Mouse (Mus musculus): ENCODE measurements around the gene Cstb.
"Not testable (repeated sequence)": the region's sequence is repeated elsewhere in the genome, so short reads cannot be mapped to it uniquely, and the experiment has no call there.

Cstb gene

DNA sequence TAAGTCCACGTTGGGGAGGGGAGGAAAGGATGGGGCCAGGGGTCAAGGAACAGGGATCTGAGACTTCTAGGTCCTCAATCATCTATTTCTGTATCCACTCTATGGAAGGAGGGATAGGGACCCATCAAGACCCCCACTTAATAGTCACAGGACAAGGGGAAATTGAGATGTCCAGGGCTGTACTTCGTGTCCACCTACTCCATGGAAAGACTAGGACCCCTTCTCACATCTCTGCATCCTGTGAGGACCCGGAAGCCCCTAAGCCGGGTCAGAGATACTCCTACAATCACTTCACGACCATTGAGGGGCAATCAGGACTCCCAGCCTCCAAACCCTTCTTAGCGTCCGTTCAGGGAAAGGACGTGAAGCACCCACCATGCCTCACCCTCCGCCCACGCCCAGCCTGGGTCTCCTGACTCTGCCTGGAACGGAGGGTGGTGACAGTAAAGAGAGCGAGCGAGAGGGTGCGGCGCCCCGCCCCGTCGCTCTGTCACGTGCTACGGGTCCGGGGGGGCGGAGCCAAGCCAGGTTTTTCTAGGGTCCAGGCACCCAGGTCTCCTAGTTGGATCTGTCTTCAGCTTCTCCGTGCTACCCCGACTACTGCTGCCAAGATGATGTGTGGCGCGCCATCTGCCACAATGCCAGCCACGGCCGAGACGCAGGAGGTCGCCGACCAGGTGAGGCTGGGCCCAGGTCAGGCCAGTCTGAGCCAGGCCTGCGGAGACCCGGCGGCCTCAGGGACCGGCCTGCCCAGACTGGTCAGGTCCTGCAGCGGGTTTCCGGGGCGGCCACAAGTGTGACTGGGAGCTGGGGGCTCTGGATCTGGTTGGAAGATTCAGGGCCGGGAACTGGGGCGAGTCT, at the start of gene Cstb:
TSS of gene Cstb (plus strand) at position 489 of the 861 bp plus-strand sequence.
- peak; percentile 87 for DNase-seq

DNA sequence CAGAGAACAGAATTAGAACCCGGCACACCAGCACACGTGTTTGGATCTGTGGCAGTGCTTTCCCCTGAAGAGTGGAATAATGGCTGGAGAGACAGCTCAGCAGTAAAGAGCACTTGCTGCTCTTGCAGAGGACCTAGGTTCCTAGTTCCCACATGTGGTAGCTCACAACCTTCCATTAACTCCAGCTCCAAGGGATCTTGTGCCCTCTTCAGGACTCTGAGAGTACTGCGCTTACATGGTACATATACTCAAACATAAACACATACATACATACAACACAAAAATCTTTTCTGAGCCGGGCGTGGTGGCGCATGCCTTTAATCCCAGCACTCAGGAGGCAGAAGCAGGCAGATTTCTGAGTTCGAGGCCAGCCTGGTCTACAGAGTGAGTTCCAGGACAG, 47.0 kb upstream of the Cstb start:
- DNase-seq: no peak

GRCm38 (mm10) chr10:78383567-78383966, 41.9 kb upstream of the Cstb start:
- DNase-seq: no peak

- DNase-seq: no peak
These were observed 39.9 kb upstream of the Cstb start for GRCm38 (mm10) chr10:78385520-78385919.

DNA sequence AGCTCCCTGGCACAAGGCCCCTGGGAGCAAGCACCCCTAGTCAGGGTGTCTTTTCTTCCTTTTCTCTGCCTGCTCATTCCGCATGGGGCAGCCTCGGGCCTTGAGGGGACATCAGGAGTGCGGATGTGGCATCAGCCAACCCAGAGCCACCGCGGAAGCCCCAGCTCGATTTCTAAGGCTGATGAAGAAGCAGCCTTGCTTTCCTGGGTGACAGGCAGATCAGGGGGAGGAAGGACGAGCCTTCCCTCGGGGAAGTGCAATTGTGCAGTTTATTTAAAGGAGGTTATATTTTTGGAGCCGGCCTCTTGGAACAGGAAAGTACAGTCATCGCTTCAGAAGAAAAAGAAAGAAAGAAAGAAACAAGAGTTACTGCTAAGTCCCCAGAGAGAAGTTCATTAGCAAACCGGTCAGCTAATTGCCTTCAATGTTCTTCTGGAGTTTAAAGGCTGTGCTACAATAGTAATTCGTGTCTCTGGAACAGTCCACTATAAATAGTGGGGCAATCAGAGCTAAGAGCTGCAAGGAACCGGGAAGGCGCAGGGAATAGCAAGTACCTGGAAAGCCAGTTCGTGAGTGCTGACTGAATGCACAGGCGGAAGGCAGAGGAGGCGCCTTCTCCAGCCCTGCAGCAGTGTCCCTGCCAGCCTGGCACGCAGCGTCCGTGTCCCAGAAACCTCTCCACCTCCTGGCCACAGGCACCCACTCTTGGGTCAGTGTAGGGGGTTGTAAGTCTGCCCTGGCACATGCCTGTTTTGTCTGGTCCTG, 37.1 kb upstream of the Cstb start:
- DNase-seq: no peak

DNA sequence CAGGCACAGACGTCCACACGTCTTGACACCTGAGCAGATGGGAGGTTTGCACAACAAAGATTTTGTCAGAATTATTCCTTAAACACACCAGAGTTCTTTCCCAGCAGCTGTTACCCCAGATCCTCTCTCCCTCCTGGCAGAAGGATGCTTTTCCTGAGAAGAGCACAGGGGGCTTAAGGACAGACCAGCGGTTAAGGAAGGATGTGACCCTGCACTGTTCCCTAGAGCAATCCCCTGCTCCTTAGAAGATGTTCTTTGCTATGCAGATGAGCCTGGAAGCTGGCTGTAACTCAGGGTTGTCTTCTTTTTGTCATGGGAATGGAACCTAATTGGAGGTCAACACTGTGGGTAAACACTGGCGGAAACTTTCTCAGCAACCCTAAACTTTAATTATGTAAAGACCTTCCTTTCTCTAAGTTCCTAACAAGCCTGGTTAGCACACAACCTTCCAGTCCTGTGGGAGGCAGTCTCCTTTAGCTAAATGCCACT, 34.4 kb upstream of the Cstb start:
- no peak for DNase-seq

DNA sequence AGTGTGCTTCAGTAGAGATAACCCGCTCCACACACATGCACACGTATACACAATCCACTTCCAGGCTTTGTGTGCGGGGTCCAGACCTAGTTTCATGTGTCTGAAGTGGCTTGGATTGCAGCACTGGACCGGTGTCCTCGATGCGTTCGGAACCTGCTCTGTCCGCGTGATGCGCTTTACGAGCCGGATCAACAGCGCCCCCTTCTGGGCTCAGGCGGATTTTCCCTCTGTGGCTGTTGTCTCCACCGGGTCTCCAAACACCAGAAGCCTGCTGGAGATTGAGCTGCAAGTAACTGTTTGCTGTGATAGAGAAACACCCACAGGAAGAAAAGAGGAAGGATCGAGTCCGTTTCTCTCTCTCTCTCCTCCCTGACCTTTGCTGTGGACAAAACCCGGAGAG, 33.4 kb upstream of the Cstb start:
- peak; percentile 84 for DNase-seq

- no peak for DNase-seq
These were observed 30.1 kb upstream of the Cstb start for GRCm38 (mm10) chr10:78395377-78395776.

DNA sequence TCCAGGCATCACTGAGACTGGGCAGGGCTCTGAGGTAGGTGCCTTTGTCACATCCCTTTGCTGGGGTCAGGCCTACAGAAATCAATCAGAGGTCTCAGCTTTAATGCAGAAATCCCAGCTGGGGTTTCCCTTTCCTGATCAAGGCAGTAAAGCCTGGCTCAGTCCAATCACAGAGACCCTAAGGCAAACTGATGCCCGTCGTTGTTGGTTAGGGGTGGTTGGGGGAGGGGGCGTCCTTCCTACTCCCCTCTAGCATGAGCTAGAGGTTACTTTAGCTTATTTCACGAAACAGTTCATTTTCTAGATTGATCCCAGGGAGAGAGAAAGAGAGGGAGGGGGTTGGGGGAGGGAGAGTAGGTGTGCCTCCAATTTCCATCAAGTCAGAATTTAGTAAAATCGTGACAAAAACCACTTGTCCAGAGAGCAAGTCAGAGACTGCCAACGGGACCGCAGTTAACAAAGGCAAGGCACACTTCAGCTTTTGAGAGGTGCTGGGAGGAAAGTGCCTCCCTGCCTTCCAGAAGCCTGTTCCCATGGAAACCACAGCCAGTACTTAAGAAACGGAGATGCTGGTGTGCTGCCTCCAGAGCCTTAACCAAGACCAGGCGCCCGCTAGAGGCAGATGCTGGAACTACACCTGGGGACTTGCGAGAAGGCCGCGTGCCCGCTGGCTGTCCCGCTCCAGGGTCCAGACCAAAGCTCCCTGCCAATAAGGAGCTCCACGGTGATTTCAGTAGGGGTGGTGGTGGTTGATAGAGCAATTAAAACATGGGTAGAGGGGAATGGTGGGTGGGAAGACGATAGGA, 29.4 kb upstream of the Cstb start:
- DNase-seq: peak; percentile 99

DNA sequence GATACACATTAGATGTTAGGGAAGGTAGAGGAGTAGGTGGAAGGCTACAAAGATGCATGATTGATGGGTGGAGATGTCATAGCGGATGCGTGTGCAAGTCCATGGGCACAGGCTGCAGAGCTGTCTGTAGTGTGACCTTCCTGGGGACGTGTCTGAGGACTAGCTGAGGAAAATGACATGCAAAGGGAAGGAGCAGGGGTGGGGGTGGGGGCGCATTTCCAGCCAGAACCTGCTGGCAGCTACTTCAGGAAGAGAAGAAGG, 28.9 kb upstream of the Cstb start:
- no peak for DNase-seq

- DNase-seq: peak; percentile 17
These were observed 26.3 kb upstream of the Cstb start for GRCm38 (mm10) chr10:78399090-78399657.

DNA sequence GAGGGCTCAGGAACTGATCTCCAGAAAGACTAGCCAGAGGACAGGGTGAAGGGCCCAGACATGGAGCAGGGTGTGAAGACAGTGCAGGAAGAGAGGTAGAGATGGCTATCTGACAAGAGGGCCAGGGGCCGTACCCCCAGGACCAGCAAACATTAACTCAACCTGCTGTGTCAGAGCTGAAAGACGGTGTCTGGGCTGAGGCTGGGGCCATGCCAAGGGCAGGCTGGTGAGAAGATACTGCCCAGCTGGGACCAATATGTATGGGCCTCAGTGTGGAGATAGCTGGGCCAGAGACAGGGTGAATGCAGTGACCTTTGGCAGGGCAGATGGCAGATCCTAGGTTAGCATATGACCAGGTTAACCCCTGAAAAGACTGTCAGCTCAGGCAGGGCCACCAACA, 24.3 kb upstream of the Cstb start:
- no peak for DNase-seq

DNA sequence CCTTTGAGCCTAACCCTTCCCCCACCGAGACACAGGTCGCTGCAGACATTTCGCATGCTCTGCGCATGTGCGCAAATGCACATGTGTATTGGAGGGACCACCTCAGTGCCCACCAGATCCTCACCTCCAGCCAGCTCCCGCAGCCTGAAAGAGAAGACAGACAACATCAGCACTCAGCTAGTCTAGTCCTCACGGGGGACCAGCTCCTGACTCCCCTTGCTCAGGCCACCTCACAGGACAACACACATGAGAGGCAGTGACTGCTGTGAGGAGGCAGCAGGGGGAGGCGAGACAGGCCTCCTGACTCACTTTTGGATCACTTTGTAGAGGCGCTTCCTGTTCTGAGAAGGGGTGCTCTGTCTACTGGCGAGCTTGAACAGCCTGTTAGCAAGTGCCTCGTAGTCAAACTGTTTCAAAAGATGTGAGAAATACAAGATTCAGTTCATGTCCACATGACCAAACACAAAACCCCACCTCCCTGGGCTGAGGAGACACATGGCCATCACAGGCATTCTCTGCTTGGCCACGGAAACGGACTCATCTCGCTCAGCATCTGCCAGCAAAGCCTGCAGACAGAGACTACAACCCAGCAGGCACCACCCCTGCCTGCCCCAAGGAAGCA, 23.1 kb upstream of the Cstb start:
- no peak for DNase-seq

- no peak for DNase-seq
These were observed 19.3 kb upstream of the Cstb start for GRCm38 (mm10) chr10:78406152-78406551.

- DNase-seq: no peak
These were observed 18.3 kb upstream of the Cstb start for GRCm38 (mm10) chr10:78407132-78407531.

DNA sequence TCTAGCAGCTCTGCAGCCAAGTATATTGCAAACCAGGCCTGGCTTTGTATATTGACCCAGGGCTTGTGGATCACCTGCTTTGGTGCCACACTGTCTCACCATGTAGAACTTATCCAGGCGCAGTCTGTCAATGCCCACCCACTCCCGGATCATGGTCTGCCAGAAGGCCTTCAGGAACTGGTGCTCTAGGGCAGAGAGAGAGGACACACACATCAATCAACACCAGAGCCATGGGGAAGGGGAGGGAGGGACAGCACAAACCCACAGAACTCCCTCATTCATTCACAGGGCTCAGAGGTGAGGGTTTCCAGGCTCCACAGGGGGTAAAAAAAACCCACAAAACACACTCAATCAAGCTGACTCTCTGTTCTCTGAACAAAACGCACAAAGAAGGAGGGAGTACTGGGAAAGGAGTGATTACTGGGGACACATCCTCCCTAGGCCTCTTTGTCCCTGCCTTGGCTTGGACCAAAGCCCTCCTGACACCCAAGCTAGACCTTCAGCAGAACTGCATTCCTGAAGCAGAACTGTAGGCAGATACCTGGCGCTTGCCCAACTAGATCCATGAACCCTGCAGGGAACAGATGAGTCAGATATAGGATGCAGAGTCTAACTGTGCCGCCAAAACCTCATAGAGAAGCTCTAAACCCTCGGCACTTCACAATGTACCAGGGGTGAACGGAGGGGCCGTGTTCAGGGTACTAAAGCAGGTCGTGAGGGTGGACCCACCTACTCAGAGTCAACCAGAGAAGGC, 16.3 kb upstream of the Cstb start:
- no peak for DNase-seq

DNA sequence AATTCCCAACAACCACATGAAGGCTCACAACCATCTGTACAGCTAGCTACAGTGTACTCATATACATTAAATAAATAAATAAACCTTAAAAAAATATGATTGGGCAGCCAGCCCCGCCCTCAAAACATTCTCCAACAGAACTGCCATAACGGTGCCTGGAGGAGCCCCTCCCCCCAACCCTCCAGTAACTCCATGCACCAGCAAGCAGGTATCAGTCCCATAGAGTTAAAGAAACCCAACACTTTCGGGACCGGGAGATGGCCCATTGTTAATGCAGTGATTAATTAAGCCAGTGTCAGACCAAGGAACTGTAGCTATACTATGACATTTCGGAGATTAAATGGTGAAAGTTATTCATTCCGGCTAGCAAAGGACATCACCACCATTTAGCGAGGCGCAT, 13.6 kb upstream of the Cstb start:
- DNase-seq: no peak

GRCm38 (mm10) chr10:78412319-78413151, 12.9 kb upstream of the Cstb start, which contains the start of gene Rrp1:
Gene Rrp1 (minus strand): TSS chr10:78413043.
- peak; percentile 94 for DNase-seq

DNA sequence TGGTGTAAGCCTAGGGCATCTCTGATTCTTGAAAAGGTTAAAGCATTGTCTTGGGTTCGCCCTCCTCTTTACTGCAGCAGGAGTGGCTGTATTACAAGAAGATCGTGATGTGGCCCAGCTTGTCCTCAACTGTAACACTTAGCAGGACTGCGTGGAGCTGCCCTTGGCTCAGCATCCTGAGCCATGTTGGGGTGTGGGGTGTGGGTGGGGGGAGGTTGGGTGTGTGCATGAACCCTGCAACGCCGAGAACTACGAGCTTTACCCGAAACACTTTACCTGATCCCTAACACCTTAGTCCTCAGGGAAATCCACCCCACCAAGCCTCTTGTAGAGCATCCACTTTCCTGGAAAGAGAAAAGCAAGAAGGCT, 12.3 kb upstream of the Cstb start:
- no peak for DNase-seq

GRCm38 (mm10) chr10:78414936-78415335, 10.5 kb upstream of the Cstb start:
- DNase-seq: not testable (repeated sequence)

GRCm38 (mm10) chr10:78417888-78418287, 7.6 kb upstream of the Cstb start:
- no peak for DNase-seq
